Mouse (Mus musculus): Measurements from ENCODE around the gene Prcd.
"Not testable (repeated sequence)": the region's sequence is repeated elsewhere in the genome, so short reads cannot be mapped to it uniquely, and the experiment has no call there.

Prcd gene

DNA sequence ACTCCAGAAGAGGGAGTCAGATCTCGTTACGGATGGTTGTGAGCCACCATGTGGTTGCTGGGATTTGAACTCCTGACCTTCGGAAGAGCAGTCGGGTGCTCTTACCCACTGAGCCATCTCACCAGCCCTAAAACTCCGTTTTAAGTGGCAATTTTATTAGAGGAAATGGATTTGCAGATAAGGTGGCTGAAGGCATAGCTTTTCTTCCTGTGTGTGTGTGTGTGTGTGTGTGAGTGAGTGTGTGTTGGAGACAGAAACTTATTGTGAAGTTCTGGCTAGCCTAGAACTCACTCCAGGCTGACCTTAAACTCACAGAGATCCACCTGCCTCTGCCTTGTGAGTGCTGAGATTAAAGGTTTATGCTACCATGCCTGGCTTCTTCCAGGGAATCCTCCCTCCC lies 13.7 kb downstream of the Prcd start:
- in situ Hi-C loops (cut with MseI, MboI) = not testable (repeated sequence)

DNA sequence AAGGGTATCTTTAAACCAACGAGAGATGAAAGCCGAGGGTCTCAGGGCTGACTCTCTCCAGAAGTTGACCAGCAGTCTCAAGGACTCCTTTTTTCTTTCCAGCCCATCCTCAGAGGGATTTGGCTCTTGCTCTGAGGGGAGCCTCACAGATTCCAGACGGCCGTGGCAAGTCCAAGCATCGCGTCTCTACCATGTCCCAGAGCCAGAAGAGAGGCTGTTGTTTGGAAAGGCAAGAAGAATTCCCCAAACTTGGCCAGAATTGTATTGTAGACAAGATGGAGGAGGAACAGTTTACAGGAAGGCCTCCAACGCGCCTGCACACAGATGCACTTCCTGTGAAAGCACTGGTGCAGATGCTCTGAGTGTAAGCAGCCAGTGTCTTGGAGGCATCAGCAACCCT lies 14.6 kb downstream of the Prcd start:
- in situ Hi-C loops (cut with MseI, MboI) = no loop called here

DNA sequence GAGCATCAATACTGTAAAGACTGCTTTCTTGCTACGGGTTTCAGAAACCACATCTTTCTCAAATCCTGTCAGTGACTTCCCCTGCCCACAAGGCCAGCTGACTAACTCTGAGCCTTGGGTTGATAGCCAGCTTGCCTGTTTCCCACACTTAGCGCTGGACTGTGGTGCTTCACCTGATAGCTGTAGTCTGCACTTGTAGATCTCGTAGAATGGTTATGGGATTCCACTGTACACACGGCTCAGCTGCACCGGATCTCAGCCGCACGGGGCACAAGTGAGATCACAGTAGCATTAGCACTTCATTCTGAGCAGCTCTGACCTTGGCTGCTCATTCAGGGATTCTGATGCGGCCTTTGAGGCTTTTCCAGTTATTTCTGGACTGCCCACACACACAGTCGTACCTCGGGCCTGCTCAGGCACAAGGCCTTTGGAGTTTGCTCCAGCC lies 15.1 kb downstream of the Prcd start:
- in situ Hi-C loops (cut with MseI, MboI) = no loop called here

DNA sequence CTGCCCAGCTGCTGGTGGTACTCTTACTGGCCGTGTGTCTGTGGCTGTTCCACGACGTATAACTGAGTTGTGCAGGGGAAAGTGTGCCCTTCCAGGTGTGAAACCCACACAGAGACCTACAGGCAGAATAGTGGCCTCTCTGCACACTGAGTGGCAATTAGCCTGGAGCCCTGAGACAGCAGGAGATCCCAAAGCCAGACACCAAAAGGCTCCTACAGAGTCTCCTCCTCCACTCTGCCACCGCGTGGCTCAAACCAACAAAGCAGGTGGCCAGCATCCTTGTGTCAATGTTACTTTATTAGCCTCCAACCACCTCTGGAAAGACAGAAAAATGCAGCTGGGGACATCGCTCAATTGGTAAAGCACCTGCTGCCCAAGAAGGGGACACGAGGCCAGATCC lies 15.5 kb downstream of the Prcd start:
- in situ Hi-C loops (cut with MseI, MboI) = no loop called here

DNA sequence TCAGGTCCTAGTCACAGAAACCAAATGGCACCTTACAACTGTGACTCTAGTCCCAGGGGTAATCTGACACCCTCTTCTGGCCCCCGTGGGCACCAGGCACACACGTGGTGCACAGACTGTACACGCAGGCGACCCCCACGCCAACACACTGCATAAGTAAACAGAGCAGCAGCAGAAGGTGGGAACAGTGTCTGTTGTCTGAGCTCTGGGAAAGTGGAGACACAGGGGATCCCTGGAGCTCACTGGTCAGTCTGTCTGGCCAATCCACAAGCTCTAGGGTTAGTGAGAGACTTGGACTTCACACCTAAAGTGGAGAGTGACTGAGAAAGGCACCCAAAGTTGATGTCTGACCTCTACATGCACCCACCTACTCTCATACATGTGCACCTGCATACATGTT lies 16.0 kb downstream of the Prcd start:
- in situ Hi-C loops (cut with MseI, MboI) = no loop called here

DNA sequence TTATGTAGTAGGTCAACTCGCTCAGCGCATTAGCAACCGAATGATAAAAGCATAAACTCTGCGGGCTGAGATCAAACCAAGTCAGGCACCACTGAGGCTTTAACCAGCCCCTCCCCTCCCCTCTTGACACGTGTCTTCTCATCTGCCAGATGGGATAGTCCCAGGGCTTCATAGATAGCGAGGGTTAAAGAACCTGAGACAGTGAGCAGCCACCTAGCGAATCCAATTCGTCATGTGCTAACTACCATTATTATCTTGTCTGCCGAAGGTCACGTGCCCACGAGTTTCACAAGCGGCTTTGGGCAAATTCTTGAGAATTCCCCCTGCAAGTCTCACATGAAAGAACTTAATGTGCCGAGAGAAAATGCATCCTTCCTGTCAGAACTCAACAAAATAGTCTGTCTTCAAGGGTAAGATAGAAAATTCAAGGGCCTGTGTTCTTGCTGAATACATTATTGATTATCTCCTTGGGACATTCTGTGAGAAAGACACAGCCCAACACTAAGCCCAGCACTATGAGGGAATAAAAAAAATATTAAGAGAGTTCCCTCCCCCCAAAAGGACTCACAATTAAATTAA lies 16.5 kb downstream of the Prcd start:
- in situ Hi-C loops (cut with MseI, MboI) = loop anchor here in 1 of 2 experiments (5.0 kb wide), 1 partner anchor 33 kb away; no protein-coding TSS in a partner anchor

DNA sequence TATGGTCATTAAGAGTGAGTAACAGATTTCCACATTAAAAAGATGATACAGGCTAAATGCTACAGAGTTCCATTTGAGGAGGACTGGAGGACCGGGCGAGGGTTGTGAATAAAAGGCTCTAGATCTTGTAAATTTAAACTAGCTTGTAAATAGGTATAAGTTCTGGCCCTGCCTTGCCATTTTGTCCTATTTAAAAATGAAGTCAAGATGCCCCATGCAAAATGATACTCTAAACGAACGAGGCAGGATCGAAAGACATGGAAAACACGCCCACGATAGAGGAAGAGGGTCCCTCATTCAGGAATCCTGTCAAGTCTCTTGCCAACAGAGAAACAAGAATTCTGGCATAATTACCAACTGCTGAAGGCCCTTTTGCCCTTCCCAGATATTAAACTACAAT lies 17.1 kb downstream of the Prcd start:
- in situ Hi-C loops (cut with MseI, MboI) = loop anchor here in 1 of 2 experiments (5.0 kb wide), 1 partner anchor 33 kb away; no protein-coding TSS in a partner anchor

DNA sequence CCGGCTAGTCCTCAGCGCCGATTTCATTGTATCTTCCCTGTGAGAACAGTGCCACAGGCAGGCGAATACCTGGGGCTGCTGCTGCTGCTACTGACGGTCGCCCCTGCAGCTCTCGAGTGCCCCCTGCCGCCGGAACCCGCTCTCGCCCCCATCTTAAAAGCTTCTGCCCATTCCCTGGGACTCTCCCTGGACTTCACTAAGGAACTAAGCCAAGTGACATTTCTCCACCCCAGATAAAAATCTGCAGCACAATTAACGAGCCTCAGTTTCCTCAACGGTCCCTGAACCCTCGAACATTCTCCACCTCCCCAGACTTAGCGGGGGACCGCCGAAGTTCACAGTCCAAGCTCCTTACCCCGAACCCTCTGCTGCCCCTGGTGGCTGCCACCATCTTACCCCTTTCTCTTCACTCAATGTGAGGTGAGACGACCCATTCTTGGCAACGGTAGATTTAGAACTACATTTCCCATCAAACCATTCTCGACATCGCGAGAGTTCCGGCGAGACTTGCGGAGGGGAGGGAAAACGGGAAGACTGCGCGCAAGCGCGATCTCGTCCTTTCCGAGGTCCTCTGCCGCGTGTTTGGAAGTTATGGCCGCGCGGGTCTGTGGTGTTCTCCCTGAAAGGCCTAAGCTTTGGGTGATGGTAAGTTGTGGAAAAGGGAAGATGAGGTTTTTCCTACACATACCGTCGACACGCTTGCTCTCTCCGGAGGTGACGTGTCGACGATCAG lies 17.9 kb downstream of the Prcd start:
- in situ Hi-C loops (cut with MseI, MboI) = loop anchor here in 1 of 2 experiments (5.0 kb wide), 1 partner anchor 34 kb away; no protein-coding TSS in a partner anchor

DNA sequence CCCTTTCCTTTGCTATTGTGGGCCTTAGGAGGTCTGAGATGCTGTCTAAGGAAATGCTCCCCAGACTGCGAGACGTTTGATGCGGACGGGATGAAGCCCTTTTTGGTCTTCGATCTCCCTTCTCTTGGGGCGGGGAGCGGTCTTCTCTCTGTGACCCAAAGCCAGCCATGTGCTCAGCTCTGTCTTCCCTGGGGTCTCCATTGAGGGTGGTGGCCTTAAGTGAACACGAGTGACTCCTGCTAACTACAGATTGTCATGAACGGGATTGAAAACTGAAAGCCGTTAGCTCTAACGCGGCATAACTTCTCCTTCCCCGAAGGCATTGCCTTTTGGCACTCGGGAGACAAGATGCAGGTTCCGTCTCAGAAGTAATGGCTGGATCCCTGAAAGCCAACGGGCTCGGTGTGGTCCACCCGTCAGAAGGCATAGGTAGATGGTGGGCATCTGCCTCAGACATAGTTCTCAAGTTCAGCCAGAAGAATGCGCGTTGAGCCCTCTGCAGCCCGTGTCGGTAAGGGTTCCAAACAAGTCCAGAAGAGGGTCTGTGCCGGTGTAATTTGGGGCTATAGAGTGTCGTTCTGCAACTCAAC lies 18.6 kb downstream of the Prcd start:
- in situ Hi-C loops (cut with MseI, MboI) = loop anchor here in 1 of 2 experiments (5.0 kb wide), 1 partner anchor 35 kb away; no protein-coding TSS in a partner anchor

DNA sequence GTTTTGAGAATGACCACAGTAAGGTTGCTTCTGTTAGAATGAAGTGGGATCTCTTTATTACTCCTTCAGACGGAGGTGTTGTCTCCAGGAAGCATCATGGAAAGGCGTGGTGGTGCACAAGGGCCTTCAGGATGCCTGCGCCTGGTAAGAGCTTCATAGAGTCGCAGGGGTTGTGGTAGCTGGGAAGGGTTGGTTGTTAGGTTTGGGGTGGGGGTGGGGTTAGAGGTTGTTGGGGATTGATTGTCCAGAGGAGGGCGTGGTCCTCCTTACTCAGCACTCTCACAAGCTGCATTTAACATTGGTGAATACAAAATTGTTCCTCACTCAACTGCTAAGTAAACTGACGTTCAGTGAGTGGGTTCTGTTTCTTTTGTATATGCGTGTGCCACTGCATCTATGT lies 19.3 kb downstream of the Prcd start:
- in situ Hi-C loops (cut with MseI, MboI) = loop anchor here in 1 of 2 experiments (5.0 kb wide), 1 partner anchor 35 kb away; no protein-coding TSS in a partner anchor

DNA sequence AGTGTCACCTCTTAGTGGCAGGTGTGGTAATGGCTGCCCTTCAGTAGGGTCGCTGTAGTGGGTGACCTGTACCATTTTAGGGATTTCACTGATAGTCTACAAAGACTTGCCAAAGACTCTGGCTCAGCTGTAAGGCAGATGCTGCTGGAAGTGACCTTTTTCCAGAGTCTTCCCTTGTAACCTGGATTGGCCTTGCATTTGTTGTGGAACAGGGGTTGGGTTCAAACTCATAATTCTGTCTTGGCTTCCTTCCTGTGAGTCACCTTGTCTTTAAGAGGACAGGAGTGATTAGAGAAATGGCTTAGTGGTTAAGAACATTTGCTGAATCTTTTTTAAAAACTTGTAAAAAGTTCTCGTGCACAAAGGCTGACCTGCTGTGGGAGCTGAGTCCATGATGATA lies 20.1 kb downstream of the Prcd start:
- in situ Hi-C loops (cut with MseI, MboI) = loop anchor here in 1 of 2 experiments (5.0 kb wide), 1 partner anchor 36 kb away; no protein-coding TSS in a partner anchor

DNA sequence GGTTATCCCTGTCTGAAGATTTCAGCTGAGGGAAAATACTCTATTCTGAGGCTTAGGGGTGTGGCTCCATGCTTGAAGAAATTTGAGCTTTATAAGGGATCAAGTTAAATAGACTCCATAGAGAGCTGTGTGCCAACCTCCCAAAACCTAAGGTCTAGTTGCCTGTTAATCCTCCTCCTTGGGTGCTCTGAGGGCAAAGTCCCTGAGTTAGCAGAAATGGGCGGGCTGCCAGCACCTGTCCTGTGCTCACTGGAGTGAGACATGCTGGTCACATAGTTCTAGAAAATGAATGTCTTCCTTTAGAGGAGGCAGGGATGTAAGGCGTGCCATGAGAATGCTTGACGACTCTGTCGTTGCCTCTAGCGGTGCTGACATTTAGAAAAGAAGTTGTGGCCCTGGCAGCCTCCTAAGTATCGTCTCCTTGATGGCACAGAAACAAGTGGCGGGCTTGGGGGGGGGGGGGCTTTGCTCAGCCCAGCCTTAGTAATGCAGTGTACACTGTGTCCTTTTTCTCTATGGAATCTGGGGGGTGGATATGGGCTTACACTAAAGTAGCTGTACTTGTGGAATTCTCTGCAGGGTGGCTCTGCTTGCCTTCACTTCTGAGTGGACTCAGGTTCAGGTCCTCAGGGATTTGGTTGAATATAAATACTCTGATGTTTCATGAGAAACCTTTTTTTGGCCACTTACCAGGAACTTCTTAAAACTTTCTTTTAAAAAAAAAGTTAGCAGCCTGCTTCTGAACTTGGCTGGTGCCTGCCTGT lies 21.5 kb downstream of the Prcd start:
- in situ Hi-C loops (cut with MseI, MboI) = loop anchor here in 1 of 2 experiments (5.0 kb wide), 1 partner anchor 37 kb away; no protein-coding TSS in a partner anchor

DNA sequence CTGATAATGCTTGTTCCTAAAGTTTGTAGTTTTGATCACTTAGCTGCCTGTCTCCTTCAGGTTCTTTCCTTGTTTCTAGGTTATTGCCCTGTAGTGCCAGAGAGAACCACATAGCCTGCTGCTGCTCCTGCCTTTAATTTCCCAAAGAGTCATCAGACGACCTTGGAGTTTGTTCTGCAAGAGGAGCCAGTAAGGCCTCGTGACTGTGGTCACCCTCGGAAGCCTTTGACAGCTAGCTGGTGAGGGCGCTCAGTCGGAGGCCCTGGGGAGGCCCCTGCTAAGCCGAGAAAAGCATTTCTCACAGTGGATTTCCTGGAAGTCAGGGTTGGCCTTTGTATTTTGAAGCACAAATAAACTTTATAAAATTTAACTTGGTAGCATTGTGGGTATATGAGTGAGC lies 22.1 kb downstream of the Prcd start:
- in situ Hi-C loops (cut with MseI, MboI) = not testable (repeated sequence)

DNA sequence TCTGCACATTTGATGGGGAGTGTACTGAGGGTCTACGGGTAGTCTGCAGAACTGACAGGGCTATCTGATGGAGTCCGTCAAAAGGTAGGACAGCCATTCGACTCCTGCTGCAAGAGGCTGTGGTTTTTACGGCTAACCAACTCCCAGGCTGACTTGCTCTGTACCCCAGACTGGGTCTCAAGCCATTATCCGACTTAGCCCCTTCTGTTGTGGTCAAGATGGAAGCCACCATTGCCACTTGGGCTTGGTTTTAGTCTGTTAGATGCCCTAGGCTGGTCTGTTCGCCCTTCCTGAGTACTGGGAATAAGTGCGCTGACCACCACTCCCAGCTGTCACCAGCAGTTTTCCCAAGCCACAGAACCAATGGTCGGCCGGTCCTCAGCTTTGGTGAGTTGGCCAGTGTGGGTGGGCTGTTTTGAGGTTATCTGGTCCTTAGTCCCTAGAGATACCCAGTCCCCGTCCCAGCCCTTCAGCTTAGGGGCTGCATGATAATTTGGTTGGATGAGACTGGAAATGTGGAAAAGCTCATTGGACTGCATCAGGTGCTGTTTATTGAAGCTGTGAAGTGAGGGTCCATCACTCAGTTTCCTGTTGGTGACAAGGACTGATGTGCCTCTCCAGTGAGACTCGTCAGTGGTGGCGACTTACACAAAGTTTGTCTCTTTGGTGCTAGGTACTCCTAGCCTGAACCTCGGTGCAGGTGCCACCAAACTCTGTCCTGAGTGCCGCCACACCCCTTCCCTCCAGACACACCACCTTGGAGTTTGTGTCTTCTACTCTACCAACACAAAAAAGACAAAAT lies 23.0 kb downstream of the Prcd start:
- in situ Hi-C loops (cut with MseI, MboI) = no loop called here

DNA sequence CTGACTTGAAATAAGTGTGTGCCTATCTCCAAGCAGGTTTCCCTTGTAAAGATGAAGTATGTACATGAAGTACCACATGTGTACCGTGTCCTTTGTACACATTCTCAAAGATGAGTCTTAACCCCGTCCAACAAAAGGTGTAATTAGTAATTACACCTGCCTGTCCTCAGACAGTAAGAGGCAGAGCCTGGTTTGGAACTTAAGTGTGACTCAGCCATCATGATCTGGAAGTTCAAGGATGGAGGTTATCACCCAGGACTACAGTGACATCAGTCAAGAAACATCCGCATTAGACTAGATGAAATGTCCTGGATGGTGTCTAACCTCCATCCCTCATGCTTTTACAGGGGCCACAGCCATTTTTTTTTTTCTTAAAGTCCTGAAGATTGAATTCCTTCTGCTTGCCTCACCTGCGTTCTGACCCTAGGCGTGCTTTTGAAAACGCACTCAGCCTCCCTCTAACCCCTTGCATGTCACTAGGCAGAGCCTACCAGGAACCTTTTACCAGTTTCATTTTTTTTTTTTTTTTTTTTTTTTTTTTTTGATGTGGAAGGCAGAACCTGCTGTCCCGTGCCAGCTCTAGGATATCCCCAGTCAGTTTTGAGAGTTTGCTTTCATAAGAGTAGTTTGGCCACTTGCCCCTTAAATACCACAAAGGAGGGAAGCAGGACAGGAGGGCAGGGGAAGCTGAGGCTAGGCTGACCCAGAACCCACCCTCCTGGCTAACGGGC lies 24.5 kb downstream of the Prcd start:
- in situ Hi-C loops (cut with MseI, MboI) = no loop called here

DNA sequence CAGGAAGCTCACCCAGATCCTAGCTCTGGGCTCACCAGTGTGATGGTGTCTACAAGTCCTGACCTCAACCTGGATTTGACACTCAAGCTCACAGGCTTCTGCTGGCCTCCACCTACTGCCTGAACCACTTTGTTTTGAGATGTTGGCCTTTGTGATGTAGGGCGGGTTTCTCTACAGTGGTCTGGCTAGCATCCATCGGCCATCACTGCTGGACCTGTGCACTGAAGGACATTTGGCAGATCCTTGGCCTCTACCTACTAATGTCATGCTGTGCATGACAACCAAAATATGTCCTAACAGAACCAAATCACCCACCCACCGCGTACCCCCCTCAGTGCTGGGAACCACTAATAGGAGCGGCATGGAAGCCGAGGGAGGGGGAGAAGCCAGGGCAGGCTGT lies 25.8 kb downstream of the Prcd start:
- in situ Hi-C loops (cut with MseI, MboI) = no loop called here

DNA sequence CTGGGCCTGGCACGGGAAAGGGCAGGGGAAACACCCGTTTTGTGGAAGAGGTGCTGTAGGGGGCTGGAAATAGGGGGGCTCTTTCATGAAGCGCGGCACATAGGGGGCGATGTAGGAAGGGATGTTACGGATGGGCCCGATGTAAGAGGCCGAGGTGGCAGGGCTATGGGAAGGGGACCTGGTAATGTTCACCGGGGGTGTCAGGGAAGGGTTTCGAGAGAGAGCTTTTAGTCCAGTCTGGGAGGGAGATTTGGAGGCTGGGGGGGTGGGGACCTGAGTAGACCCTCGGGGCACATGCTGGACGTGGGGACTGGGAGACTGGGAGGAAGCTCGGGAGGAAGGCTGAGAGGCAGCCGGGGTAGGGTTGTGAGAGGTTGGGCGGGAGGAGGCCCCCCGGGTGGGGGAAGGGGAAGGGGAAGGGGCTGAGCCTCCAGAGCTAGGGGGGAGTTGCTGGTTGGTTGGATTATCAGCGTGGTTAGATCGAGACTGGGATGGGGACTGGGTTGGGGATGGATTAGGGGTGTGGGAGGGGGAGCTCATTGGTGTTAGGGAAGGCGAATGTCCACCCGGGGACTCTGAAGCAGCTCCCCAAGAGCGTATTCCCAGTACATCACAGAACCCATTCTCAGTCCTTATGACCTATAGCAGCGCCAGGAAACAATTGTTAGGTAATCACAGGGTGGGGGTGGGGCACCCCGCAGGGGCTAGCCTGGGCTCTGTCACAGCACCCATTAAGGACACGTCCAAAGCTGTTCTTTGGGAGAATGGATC lies 27.2 kb downstream of the Prcd start:
- in situ Hi-C loops (cut with MseI, MboI) = no loop called here

DNA sequence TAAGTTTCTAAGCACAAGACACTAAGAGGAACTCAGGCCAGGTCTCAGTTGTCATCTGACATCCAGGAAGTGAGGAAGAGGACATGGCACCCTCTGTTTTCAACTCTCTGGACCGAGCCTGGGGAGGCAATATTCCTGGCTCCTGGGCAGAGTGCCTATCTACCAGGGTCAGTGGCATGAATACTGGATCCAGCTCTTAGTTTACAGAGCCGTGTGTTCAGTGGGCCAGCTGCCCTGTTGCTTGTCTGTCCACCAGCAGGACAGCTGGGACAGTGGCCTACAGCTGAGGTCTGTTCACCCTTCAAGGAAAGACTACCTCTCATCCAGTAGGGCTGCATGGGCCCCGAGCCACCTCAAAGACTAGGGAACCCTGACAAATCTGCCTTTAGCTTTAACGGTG lies 27.8 kb downstream of the Prcd start:
- in situ Hi-C loops (cut with MseI, MboI) = no loop called here

DNA sequence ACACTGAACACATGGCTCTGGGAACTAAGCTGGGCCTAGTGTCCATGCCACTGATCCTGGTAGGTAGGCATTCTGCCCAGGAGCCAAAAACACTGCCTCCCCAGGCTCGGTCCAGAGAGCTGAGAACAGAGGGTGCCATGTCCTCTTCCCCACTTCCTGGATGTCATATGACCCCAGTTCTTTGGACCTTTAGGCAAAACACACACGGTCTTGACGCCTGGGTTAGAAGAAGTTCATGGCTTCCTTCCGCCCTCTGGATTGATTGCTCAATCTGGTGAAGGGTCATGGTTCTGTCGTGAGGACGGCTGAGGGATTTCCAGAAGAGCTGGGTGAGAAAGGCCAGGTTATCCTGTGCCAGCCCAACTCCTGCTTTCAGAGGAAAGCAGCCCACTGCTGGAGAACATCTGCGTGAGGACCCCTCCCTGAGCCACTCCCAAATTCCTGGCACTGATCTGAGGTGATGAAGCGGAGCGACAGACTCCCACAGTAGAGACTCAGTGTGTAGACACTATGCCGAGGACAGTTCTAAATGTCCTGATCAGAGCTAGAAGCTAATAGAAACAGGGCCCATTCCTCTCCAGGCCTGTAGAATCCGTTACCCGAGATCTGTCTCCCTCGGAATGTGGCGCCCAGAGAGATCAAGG lies 29.3 kb downstream of the Prcd start:
- in situ Hi-C loops (cut with MseI, MboI) = no loop called here
